Mouse (Mus musculus) spleen, adult 2 months (tissue): ENCODE measurements around the gene Zfp324.

ENCODE experiments used
- CTCF ChIP-seq: fragments of 200-500 bp; IDR thresholded peaks from 2 replicates; pipeline ENCODE4 v1.5.1; 2011; ENCODE audit warnings: mild to moderate bottlenecking, inconsistent platforms; ENCODE audit not compliant: insufficient read depth, insufficient read length, insufficient replicate concordance; ENCODE audit errors: extremely low read depth
- POLR2A ChIP-seq: fragments of 200-500 bp; IDR thresholded peaks from 2 replicates; pipeline ENCODE4 v1.6.1; 2011; ENCODE audit warnings: low read depth, low read length, inconsistent platforms

DNA sequence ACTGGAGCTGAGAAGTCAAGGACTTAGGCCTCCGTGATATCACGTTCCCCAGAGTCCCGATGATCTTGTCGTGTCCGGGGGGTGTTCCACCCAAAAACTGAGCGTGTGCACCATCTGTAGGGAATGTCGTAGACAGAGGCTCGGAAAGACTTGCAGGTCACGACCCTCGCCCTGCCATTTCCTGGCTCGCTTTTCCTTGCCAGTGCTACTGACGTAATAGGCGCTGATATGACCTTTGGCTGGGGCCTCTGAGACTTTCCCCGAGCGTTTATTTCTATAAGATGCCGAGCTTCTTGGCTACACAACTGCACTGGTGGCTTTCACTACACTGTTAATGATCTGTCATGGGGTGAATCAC is 15.8 kb upstream of the Zfp324 start:
- TF ChIP-seq CTCF (no peak), POLR2A (no peak)
